Mouse (Mus musculus) mouse trophoblast stem cell (cell line): ENCODE measurements around the gene Svip.

Source experiments
- in situ Hi-C, 2 experiments: fragments of 300-500 bp; cut with MseI, MboI; formaldehyde crosslinking; loops; 2 replicates in 1 of 2; 3 replicates in 1 of 2; pipeline ENCODE4 v1.15.1; 2025

Gene Svip

DNA sequence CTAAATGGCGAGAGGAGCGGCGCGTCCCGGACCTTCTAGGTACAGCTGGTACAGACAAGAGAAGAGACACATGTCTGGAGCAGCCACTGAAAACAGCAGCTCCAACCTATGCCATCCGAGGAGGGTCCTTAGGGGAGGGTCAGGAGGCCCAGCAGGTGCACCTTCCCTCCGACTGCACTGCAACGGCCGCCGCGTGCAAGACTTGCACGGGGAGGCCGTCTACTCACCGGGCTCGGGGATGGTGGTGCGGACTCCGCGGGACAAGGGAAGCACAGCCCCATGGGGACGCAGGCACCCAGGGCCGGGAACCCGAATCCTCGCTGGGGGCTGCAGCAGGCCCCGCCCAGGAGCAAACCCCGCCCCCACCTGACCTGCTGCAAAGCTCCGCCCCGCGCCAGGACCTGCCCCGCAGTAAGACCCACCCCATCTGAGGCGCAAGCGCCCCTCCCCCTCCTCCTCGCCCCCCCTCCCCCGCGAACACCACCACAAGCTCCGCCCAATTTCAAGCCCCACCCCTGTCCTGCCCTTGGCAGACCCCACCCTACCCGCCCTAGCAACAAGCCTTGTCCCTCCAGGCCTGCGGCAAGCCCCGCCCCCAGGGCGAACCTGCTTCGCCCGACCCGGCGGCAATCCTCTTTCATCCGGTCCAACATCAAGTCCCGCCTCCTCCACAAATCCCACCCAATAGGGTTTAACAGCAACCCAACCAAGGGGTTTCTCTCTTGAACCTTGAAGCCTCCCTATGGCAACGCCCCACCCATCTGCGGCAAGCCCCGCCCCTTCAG is at the start of gene Svip:
Gene Svip (minus strand): TSS at position 508 of the 785 bp plus-strand sequence.
- in situ Hi-C loops: no loop called here

GRCm38 (mm10) chr7:52037600-52038582 is 32.1 kb upstream of the Svip start:
- in situ Hi-C loops: loop anchor here (25.0 kb wide), 1 partner anchor 349 kb away; no protein-coding TSS in a partner anchor

DNA sequence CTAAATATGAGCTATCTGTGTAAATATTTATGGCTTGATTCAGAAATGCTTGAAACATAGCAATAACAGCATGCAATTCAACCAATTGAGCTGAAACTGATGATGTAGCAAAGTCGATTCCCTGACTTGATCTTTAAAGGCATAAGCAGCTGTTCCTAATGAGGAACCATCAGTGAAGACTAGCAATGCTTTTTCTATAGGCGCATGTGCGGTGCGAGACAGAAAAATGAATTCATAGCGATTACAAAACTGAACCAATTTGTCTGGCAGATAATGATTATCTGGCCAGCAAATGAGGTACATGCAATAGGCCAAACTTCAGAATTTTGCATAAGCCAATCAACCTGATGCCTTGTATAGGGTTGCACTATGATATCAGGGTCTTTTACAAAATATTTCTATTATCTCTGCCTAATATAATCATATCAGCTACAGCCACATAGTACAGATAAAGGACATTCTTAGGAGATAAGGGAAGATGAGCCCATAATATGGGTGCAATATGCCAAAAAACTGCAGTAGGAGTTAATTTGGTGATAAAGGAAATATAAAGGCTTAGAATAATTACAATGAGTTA is 18.3 kb upstream of the Svip start:
- in situ Hi-C loops: no loop called here

GRCm38 (mm10) chr7:52022039-52022438 is 16.2 kb upstream of the Svip start:
- in situ Hi-C loops: no loop called here

DNA sequence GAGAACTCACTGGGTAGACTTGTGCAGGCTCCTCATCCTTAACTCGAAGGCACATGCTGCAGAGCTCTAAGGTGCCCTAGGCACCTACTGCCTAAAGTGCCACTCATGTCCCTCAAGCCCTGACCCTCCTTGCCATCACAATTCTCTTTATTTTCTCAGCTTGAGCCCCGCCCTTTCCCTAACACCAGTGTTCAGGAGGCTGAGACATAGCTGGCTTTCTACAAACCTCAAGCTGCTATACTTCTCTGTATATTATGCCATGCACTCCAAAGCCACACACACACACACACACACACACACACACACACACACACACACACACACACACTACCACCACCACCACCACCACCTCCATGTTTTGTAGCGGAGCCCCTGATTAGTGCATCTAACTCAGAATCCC is 9.8 kb upstream of the Svip start, which contains the start of gene 1700015G11Rik:
Gene 1700015G11Rik (minus strand): TSS at position 101 of the 400 bp plus-strand sequence.
- in situ Hi-C loops: no loop called here

DNA sequence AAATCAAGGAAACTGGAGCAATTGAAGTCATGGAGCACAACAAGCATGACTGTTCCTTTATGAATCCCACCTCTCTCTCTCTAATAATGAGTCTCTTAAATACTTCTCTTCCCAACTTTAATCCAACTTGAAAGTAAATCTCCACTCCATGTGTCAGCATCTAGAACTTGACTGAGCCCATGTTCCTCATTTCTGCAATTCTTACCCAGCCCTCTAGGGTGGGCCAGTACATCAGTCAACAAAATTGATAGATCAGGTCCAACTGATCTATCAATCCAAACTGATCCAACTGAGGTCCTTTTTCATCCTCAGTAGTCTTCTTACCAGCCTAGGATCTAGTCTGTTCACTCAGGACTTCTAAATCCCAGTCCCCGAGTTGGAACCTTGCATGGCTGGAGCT is 9.4 kb upstream of the Svip start:
- in situ Hi-C loops: no loop called here

DNA sequence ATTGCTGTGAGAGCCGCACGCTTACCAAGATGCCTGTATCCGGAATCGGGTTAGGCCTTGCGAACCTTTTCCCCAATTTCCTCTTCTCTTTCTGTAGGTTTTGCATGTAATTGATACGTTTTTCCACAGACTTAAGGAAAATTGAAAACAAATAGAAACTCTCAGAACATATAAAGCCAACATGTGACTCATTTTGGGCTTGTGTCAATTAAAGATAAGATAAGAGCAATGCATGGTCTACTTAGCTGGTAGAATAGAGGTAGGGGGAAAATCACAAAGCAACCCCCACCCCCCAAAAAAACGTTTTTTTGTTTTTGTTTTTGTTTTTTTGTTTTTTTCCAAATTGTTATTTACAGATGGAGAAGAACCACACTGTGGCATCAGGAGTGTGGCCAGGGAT is 7.6 kb upstream of the Svip start:
- in situ Hi-C loops: no loop called here

DNA sequence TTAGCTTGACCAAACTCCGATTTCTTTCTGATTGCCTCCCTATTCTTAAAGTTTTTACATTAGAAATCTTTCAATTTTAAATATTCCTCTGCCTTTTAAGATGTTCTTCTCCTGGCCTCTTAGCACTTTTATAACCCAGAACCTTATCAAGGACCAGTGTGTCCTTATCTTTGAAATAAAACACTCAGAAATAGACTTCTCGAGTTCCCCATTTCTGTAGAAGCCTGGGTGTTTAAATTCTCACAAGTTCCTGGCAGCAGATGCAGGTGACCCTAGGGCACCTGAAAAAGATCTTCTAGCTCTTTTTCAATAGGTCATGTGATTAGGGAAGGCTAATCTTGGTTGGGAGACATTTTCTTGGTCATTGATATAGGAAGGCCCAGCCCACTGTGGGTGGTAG is 1.3 kb upstream of the Svip start:
- in situ Hi-C loops: no loop called here

GRCm38 (mm10) chr7:52006296-52006630 is 445 bp upstream of the Svip start:
- in situ Hi-C loops: no loop called here

- in situ Hi-C loops: no loop called here
Observed at GRCm38 (mm10) chr7:51991020-51991419, 14.8 kb downstream of the Svip start.

DNA sequence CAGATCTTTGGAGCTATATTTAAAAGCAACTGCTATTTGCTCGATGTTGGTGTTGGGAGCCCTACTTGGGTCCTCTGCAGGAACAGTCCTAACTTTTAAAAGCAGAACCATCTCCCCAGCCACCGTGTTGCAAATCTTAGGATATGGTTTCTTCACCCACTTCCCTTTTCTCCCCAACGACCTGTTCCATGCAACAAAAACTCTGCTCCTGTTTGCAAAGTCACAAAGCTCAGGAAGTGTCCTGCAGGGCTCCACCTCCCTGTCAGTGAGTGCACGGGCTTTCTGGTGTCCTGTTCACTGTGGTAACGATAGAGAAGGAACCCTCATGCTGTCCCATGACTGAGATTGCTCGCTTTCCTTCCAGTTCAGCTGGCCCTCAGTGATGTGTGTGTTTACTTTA is 18.9 kb downstream of the Svip start:
- in situ Hi-C loops: no loop called here

DNA sequence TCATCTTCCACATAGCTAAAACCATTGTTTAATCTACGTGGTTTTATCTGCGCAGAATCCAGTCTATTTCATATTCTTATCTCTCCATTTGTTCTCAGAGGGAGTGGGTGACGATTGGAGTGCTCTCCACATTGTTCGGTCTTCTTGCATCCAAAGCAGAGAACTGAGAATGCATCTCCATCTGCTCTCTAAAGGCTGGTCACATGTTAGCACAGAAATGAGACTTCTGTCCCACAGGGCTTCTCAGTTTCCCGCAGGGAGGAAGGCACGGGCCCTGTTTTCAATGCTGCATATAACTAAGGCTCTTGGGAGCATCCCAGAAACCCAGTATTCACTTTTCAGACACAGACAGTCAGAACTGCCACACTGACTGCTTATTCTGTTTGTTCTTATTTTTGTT is 20.1 kb downstream of the Svip start:
- in situ Hi-C loops: no loop called here

DNA sequence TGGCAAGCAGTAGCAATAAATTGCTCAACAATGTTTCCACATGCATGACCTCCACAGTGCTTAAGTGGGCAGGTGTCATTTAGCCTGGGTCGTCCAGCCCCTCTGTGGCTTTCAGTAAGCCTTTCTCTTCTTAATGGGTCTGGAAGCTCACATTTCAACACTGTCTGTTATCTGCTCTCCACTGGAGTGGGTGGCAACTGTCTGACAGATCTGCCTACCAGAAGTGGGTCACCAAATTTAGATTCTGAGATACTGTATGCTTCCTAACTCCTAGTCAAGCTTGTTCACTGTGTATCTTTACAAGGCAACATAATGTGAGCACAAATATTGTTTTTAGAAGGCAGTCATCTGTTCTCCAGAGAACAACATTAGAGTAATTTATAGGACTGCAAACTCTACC is 23.5 kb downstream of the Svip start:
- in situ Hi-C loops: no loop called here

GRCm38 (mm10) chr7:51979271-51979670 is 26.5 kb downstream of the Svip start:
- in situ Hi-C loops: no loop called here

- in situ Hi-C loops: no loop called here
Observed at GRCm38 (mm10) chr7:51975181-51975580, 30.6 kb downstream of the Svip start.

GRCm38 (mm10) chr7:51973526-51973925 is 32.3 kb downstream of the Svip start:
- in situ Hi-C loops: loop anchor here (5.0 kb wide), 1 partner anchor 356 kb away; no protein-coding TSS in a partner anchor

- in situ Hi-C loops: loop anchor here (5.0 kb wide), 1 partner anchor 356 kb away; no protein-coding TSS in a partner anchor
Observed at GRCm38 (mm10) chr7:51973091-51973490, 32.7 kb downstream of the Svip start.

- in situ Hi-C loops: loop anchor here (5.0 kb wide), 1 partner anchor 355 kb away; no protein-coding TSS in a partner anchor
Observed at GRCm38 (mm10) chr7:51972252-51972855, 33.5 kb downstream of the Svip start.

DNA sequence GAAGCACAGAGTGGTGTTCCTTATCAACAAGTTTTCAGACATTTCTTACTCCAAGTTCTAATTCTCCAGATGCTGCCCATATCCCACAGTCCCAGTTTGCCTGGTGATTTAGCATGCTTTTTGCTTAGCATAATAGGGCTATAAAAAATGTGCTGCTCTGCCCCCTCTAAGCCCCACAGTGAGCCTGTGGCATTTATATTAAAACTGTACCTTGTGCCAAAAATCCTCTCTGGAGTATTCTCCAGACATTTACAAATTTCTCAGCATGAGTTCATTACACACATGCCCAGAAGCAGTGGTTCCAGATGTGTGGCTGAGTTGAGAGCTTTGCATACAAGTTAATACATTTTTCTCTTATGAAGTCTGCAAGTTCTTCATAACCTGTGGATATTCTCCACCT is 36.4 kb downstream of the Svip start:
- in situ Hi-C loops: no loop called here

DNA sequence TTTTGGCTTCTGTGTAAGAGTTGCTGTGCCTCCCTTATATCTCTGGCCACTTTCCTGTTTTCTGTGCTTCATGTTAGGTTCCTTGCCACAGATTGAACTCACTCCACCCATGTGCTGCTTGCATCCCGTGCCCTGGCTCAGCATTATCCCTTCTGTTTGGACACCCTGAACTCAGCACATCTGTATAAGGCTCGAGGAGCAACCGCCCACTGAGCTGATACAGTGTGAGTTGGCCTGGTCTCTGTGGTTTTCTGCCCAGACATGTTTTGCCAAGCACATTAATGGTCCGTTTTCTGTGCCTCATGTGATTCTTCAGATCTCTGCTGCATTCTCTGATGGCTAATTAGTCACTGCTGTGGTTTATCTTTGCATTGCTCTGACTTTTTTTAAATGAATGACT is 38.2 kb downstream of the Svip start:
- in situ Hi-C loops: no loop called here

- in situ Hi-C loops: no loop called here
Observed at GRCm38 (mm10) chr7:51964681-51965080, 41.1 kb downstream of the Svip start.
